9 mouse cellular contexts compared by ENCODE assay signal in genomic region chr2:167277026-167277425, GRCm38 (mm10). TPM values are rescaled to one million over a fixed set of nuclear protein-coding genes. Genes with fewer than 3 reads are reported as not detected.
A peak's percentile ranks its signal among the peaks of the same experiment; 100 is the strongest.
DNase-seq lines count a peak whose midpoint lies in the region; ATAC-seq lines count a peak whose summit lies in the region.
"Had no signal": no experiment of that assay in that cellular context is flagged by ENCODE, and none has a peak within 500 bp of the region (broad histone marks: within the 10 kb centered on the region; RNA-seq: fewer than 3 reads in every experiment).

No protein-coding gene starts in this region.

- ATAC-seq in cerebellum, adult (ENCODE audit: insufficient number of reproducible peaks, low FRiP score, low TSS enrichment): no peak
- ATAC-seq in inflammation-experienced regulatory T-cells, adult 6 months: no peak
- ATAC-seq: intestine, postnatal 0 days had no signal

- DNase-seq in cerebellum, postnatal 25 days: peak; percentile 4 to 16
- peak; percentile 5 for DNase-seq in kidney, postnatal 10 days
- no peak for DNase-seq in kidney, postnatal 25 days
- DNase-seq in right cerebral cortex, postnatal 10 days (ENCODE audit: low spot score in 2 of 2): peak; percentile 20
- DNase-seq in right cerebral cortex, adult 18-20 months: no peak
- DNase-seq in retina, postnatal 1 day: peak; percentile 86

RNA-seq across cellular contexts. Expression of gene Ptgis, which starts 36.6 kb away (rescaled TPM):
- not detected for polyA plus RNA-seq in inflammation-experienced regulatory T-cells, adult 6 months (2017; shearing (Covaris generic))

Comparison
In these comparisons a context has a peak if more than half of its experiments do, and no peak if none do; other contexts are left out.
1. DNase-seq: peak in cerebellum, postnatal 25 days (2 of 2), kidney, postnatal 10 days (single experiment), right cerebral cortex, postnatal 10 days (2 of 2) and retina, postnatal 1 day (single experiment); none in kidney, postnatal 25 days (0 of 2) and right cerebral cortex, adult 18-20 months (single experiment).